Mouse (Mus musculus) hindbrain, embryonic 13.5 days (tissue): Measurements from ENCODE around the gene Ankrd39. TPM values are rescaled to one million over a fixed set of nuclear protein-coding genes. Genes with fewer than 3 reads are reported as not detected.

ENCODE experiments used
- ATAC-seq: fragments of 200-750 bp; cut with Nextera tagmentation; 2 replicates; pipeline ENCODE4 v1.8.0; 2017; ENCODE audit warnings: moderate TSS enrichment; ENCODE audit not compliant: low FRiP score
- H3K27ac ChIP-seq: fragments of 300-500 bp; sonication (generic); 2 replicates; pipeline ENCODE4 v1.5.1; 2015; ENCODE audit warnings: inconsistent platforms, mild to moderate bottlenecking, moderate library complexity
- H3K27me3 ChIP-seq: fragments of 300-500 bp; sonication (generic); 2 replicates; pipeline ENCODE4 v1.6.1; 2015; ENCODE audit warnings: mild to moderate bottlenecking, inconsistent platforms
- H3K36me3 ChIP-seq: fragments of 300-500 bp; sonication (generic); 2 replicates; pipeline ENCODE4 v1.6.1; 2015; ENCODE audit warnings: mild to moderate bottlenecking, inconsistent platforms
- H3K4me1 ChIP-seq: fragments of 300-500 bp; sonication (generic); replicated peaks from 2 replicates; pipeline ENCODE4 v1.6.1; 2015; ENCODE audit warnings: inconsistent platforms
- H3K4me2 ChIP-seq: fragments of 300-500 bp; sonication (generic); 2 replicates; pipeline ENCODE4 v1.6.1; 2015; ENCODE audit warnings: inconsistent platforms, mild to moderate bottlenecking, moderate library complexity
- H3K4me3 ChIP-seq: fragments of 300-500 bp; sonication (generic); 2 replicates; pipeline ENCODE4 v1.5.1; 2015; ENCODE audit warnings: mild to moderate bottlenecking, inconsistent platforms
- H3K9ac ChIP-seq: fragments of 300-500 bp; sonication (generic); 2 replicates; pipeline ENCODE4 v1.6.1; 2015; ENCODE audit warnings: mild to moderate bottlenecking, inconsistent platforms
- H3K9me3 ChIP-seq: fragments of 300-500 bp; sonication (generic); 2 replicates; pipeline ENCODE4 v1.6.1; 2016; ENCODE audit warnings: inconsistent platforms
- WGBS: fragments of 180-500 bp; shearing (Covaris S2); methylation state at CpG from one replicate; pipeline ENCODE4 v1.1.7; 2015; 5-methylcytosine and 5-hydroxymethylcytosine counted together
- polyA plus RNA-seq: library from polyadenylated mRNA; unstranded; fragments of >200 nt; fragmentation: Nextera tagmentation; extraction: Ambion mirVana; gene quantifications from 2 replicates; pipeline ENCODE4 v1.2.1, GENCODE M21; 2015

The Ankrd39 gene
- polyA plus RNA-seq, 1 experiment from 2014 or later: 22.4 TPM

DNA sequence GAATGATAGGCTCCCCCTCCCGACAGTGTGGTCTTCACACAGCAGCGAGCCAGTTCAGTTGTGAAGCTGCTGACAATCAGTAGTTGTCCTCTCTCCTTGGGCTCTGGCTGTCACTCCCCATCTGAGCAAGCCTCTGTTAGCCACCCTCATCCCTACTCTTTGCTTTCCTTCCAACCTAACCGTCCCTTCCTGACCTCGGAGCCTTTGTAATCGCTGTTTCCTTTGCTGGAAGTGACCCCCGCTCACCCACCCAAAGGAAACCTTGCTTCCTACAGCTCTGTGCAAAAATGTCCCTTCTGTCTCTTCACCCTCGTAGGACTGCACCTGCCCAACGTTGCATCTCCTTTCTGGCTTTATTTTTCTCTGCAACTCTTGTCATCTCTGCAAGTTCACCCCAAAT lies 35.0 kb upstream of the Ankrd39 start:
- ATAC-seq: no peak
- no peak overlapping the region for H3K4me2 ChIP-seq
- WGBS: 71% methylated on average over 8 of the region's 8 CpGs
- no peak overlapping the region for H3K9ac ChIP-seq
- no peaks in the 10 kb centered on the region for H3K36me3 ChIP-seq
- H3K4me1 ChIP-seq: peaks cover 22% of the 10 kb centered on the region
- no peaks in the 10 kb centered on the region for H3K9me3 ChIP-seq
- H3K4me3 ChIP-seq: no peak overlapping the region
- peaks cover 55% of the 10 kb centered on the region for H3K27me3 ChIP-seq
- no peak overlapping the region for H3K27ac ChIP-seq

DNA sequence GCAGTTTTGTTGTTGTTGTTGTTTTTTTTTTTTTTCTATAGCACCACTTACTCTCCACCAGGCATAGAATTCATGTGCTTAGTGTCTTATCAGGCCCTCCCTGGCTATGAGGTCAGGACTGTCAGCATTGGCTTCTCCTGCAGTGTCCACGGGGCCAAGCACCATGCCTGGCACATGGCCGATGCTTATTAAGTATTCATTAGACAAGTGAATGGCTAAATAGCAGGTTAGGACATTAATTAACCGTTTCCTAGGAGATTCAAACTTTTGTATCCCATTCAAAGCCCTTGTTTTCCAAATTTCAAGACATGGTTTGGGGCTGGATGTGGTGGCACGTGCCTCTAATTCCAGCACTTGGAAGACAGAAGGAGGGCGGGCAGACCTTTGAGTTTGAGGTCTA lies 34.0 kb upstream of the Ankrd39 start:
- Histone ChIP-seq H3K9me3 (no peaks in the 10 kb centered on the region), H3K27me3 (peaks cover 58% of the 10 kb centered on the region), H3K9ac (0 out of 2 replicates have a peak overlapping the region, but pooled peaks have one; percentile 65), H3K4me3 (no peak overlapping the region), H3K27ac (peak overlapping the region; percentile 92), H3K4me1 (peaks cover 22% of the 10 kb centered on the region), H3K36me3 (no peaks in the 10 kb centered on the region), H3K4me2 (no peak overlapping the region)
- WGBS: 45% methylated on average over 5 of the region's 5 CpGs
- no peak for ATAC-seq

DNA sequence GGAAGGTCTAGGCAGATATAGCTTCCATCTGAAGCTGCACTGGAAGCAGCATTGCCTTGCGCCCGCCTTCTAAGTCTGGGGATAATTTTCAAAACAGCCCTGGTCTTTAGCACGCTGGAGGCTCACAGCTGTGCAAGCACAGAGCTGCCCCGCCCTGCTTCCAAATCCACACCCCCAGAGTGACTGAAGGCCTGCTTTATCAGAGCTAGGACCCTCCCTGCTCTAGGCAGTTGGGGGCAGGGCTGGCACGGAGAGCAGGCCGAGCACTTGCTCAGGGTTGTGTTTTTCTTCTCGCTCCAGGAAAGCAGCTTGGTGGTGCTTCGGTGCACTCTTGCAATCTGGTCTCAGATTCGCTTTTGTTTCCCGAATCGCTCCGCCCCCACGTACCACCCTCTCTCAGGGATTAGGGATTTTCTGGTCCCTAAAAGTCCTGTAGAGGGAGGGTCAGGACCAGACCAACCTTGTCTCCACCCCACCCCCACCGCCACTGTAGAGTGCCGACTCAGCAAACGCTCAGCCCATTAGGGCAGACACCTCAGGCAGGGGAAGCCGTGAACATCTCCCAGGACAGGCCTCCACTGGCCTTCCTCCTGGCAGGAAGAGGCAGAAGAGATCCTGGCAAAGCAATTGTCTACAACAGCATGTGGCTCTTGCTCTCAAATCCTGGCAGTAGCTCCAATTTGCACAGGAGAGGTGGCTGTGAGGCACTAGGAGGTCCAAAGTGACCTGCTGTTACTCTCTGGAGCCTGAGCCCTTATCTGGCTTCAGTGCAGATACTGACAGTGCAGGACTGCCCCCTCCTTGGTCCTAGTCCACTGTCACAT lies 33.4 kb upstream of the Ankrd39 start:
- 3% methylated on average over 17 of the region's 17 CpGs for WGBS
- Histone ChIP-seq H3K36me3 (no peaks in the 10 kb centered on the region), H3K4me3 (0 out of 2 replicates have a peak overlapping the region, but pooled peaks have one; percentile 2), H3K4me2 (peak overlapping the region; percentile 39), H3K9ac (peak overlapping the region; percentile 65), H3K27ac (peak overlapping the region; percentile 92), H3K9me3 (no peaks in the 10 kb centered on the region), H3K27me3 (peaks cover 52% of the 10 kb centered on the region), H3K4me1 (peaks cover 22% of the 10 kb centered on the region)
- peak; percentile 87 for ATAC-seq

DNA sequence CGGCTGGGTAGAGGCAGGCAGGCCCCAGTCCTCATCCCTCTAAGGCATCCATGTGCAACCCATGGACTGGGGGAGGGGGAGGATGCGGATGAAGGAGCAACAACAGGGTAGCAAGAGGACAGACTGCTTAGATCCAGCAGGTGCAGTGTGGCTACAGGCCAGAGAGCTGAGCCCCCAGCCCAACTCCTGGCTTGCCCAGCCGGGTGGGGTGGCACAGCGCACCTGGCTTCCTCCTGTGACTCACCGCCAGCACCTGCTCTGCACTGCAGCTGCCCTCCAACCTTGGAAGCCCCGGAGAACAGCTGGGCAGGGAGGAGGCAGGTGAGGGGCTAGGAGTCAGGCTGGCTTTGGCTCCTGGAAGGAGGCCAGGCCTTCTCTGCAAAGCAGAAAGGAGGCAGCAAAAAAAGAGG lies 32.7 kb upstream of the Ankrd39 start:
- 24% methylated on average over 6 of the region's 6 CpGs for WGBS

DNA sequence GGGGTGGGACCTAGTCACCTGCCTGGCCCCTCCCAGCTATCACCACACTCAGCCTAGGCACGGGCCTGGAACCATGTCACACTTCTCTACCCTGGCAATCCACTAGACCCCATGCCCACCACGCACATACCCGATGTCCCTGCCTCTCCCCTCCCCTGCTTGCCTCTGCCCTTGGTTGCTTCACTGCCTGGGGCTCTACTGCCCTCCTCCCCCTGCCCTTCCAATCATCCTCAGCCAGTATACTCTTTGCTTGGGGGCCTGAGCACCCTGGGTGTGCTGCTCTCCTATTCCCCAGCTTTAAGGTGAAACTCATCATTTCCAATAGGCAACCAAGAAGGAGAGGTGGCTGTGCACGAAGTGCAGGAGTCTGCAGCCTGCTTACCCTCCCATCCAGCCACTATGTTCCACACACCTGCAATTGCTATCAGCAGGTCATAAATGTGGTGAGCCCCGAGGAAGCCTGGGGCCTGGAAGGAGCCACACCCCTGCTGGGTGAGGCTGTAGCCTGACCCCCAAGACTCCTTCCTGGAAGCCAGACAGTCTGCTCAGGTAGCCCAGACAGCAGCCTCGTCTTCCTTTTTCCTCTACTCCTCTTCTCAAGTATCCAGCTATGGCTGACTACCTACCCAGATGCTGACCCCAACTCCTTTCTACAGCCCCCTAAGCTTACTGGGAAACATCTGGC lies 29.9 kb upstream of the Ankrd39 start:
- no peak for ATAC-seq
- Histone ChIP-seq H3K9me3 (no peaks in the 10 kb centered on the region), H3K27me3 (peaks cover 29% of the 10 kb centered on the region), H3K9ac (no peak overlapping the region), H3K4me1 (peaks cover 33% of the 10 kb centered on the region), H3K4me2 (no peak overlapping the region), H3K4me3 (no peak overlapping the region), H3K27ac (no peak overlapping the region), H3K36me3 (no peaks in the 10 kb centered on the region)
- 72% methylated on average over 6 of the region's 6 CpGs for WGBS

More for the DNA sequence above, 32.7 kb upstream of the Ankrd39 start:
- Histone ChIP-seq H3K36me3 (no peaks in the 10 kb centered on the region), H3K4me2 (peak overlapping the region; percentile 39), H3K9me3 (no peaks in the 10 kb centered on the region), H3K9ac (peak overlapping the region; percentile 65), H3K27me3 (peaks cover 48% of the 10 kb centered on the region), H3K4me1 (peaks cover 22% of the 10 kb centered on the region), H3K27ac (peak overlapping the region; percentile 92), H3K4me3 (no peak overlapping the region)
- peak; percentile 65 for ATAC-seq

DNA sequence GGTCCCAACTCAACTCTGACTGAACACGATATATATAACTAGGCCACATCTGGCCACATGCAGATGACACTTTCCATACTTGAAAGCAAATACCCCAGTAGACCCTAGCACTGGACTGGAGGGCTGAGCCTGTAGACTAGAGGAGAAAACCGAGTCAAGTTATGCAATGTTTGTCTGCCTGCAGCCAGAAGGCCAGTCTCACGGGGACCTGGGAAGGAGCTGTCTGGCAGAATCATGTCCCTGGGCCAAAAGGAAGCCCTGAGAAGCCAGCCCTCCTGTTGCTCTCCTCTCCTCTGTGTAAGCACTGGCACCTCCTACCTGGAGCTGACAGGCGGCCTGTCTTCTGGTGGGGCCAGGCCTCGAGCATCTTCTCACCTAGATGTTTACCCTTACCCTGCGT lies 28.1 kb upstream of the Ankrd39 start:
- peaks cover 30% of the 10 kb centered on the region for H3K27me3 ChIP-seq
- H3K4me2 ChIP-seq: no peak overlapping the region
- H3K9ac ChIP-seq: no peak overlapping the region
- no peak overlapping the region for H3K4me3 ChIP-seq
- 75% methylated on average over 6 of the region's 6 CpGs for WGBS
- H3K36me3 ChIP-seq: no peaks in the 10 kb centered on the region
- no peak overlapping the region for H3K27ac ChIP-seq
- no peaks in the 10 kb centered on the region for H3K9me3 ChIP-seq
- peaks cover 21% of the 10 kb centered on the region for H3K4me1 ChIP-seq
- ATAC-seq: no peak

DNA sequence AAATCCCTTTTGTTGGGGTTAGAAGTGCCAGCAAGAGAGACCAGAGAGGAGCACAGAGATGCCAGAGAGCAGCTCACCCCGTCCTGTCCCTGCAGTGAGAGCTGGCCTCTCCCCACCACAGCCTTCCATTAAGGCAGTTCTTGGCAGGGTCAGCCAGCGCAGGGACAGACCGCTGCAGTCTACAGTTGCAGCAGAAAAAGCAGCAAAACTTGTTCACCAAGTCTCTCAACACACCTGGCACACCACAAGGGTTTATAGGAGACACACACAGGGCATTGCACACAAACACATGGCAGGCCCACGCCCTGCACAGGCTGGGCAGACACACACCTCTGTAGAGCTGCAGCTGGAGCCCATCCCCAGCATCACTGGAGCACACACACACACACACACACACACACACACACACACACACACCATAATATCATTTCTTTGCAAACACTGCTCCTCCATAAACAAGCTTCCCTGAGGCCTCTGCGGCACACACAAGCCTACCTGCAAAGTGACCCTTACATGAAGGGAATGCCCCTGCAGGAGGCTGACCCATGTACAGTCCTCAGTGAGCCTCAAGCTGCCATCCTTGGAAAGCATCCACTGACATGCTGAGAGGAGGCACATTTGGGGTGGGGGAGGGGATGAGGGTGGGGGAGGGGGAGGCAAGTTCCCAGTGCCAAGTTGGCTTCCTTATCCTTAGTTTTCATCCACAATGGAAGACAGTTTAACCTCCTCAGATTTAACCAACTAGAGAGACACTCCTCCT lies 27.1 kb upstream of the Ankrd39 start:
- ATAC-seq: no peak
- H3K27ac ChIP-seq: peak overlapping the region; percentile 12; the same call in 1 of the 2 replicates
- H3K9ac ChIP-seq: no peak overlapping the region; the same call in 1 of the 2 replicates
- H3K4me2 ChIP-seq: no peak overlapping the region
- peaks cover 15% of the 10 kb centered on the region for H3K4me1 ChIP-seq
- H3K4me3 ChIP-seq: no peak overlapping the region
- H3K36me3 ChIP-seq: no peaks in the 10 kb centered on the region
- H3K27me3 ChIP-seq: peaks cover 34% of the 10 kb centered on the region
- H3K9me3 ChIP-seq: no peaks in the 10 kb centered on the region
- 75% methylated on average over 5 of the region's 5 CpGs for WGBS

DNA sequence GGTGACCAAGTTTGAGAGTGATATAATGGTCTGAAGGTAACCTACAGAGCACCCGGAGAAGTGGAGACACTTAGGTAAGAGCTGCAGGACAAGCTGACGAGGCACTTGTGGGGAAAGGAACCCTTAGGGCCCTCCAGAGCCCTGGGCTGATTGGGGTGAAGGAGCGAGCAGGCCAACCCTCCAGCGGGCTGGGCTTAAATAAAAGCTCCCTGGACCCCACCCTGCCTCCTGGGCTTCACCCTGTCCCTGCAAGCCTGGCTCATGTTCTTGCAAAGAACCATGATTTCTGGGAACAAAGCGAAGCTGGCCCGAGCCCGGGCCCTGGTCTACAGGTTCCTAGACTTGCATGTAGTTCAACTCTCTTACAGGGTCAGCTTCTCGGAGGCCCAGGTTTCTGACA lies 26.3 kb upstream of the Ankrd39 start:
- Histone ChIP-seq H3K9ac (no peak overlapping the region), H3K36me3 (no peaks in the 10 kb centered on the region), H3K27ac (no peak overlapping the region), H3K27me3 (peaks cover 34% of the 10 kb centered on the region), H3K9me3 (no peaks in the 10 kb centered on the region), H3K4me1 (peaks cover 15% of the 10 kb centered on the region), H3K4me3 (no peak overlapping the region), H3K4me2 (no peak overlapping the region)
- WGBS: 87% methylated on average over 8 of the region's 8 CpGs
- no peak for ATAC-seq

DNA sequence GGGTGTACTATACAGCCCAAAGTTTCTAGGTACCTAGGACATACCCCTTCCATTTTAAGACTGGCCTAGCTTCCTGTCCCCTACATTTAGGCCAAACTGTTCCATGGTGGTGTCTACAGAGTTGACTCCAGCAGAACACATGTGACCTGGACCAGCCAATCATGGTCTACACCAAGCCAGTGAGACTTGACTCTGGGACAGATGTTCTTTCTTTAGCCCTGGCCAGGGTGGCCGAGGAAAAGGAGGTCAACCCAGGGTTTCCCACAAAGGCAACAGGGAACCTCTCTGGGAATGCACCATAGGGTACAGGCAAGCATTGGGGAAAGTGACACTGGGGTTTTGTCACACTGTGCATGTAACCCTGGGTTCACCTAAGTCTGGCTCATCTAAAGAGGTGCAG lies 25.5 kb upstream of the Ankrd39 start:
- H3K4me1 ChIP-seq: peaks cover 15% of the 10 kb centered on the region
- no peak overlapping the region for H3K27ac ChIP-seq
- H3K36me3 ChIP-seq: no peaks in the 10 kb centered on the region
- ATAC-seq: no peak
- WGBS: 73% methylated on average over 1 of the region's 1 CpGs
- no peak overlapping the region for H3K9ac ChIP-seq
- H3K27me3 ChIP-seq: peaks cover 26% of the 10 kb centered on the region
- H3K4me2 ChIP-seq: no peak overlapping the region
- H3K4me3 ChIP-seq: no peak overlapping the region
- H3K9me3 ChIP-seq: no peaks in the 10 kb centered on the region

DNA sequence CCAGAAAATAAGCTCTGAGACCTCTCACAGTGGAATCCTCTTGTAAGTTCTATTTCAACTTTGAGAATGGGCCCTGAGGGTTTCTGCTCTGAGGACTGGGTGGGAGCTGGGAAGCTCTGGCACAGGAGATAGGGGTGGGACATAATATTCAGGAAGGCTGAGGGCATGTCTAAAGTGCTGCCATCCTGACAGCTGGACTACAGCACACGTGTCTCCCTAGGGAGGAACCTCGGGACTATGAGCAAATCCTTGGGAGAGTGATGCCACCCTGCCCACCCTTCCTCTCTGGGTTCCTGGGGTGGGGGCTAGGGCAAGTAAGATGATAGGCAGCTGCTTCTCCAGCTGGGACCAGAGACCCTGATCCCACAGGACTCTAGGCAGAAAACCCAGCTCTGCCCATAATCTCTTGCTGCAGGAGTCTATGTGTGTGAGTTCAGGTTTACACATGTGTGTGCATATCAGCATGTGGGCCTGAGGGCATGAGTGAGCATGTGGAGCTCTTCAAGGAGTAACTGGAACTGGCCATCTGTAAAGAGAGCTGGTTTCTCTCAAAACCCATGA lies 25.0 kb upstream of the Ankrd39 start:
- Histone ChIP-seq H3K9me3 (no peaks in the 10 kb centered on the region), H3K4me2 (no peak overlapping the region), H3K4me3 (no peak overlapping the region), H3K9ac (no peak overlapping the region), H3K36me3 (no peaks in the 10 kb centered on the region), H3K27me3 (peaks cover 21% of the 10 kb centered on the region; the same call in 1 of the 2 replicates), H3K4me1 (peaks cover 15% of the 10 kb centered on the region), H3K27ac (no peak overlapping the region)
- ATAC-seq: no peak
- 74% methylated on average over 2 of the region's 2 CpGs for WGBS

DNA sequence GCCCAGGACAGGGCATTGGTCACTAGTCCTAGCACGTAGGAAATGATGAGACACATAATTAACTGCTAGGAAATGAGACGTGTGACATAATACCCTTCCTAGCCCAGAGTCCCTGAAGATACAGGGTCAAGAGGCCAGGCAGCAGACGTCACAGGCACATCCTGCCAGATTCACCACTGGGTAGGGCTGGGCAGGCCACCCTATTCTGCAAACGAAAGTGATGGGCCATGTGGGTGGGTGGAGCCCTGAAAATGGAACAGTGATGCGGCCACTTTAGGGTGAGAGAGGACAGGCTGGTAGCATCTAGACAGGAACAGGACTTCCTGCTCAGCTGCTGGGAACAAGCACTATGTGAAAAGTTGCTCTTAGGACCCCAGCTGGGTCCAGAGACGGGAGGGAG lies 24.4 kb upstream of the Ankrd39 start:
- Histone ChIP-seq H3K9ac (no peak overlapping the region), H3K36me3 (no peaks in the 10 kb centered on the region), H3K27ac (no peak overlapping the region), H3K9me3 (no peaks in the 10 kb centered on the region), H3K4me1 (peaks cover 15% of the 10 kb centered on the region), H3K27me3 (peaks cover 15% of the 10 kb centered on the region; the same call in 1 of the 2 replicates), H3K4me3 (no peak overlapping the region), H3K4me2 (no peak overlapping the region)
- no peak for ATAC-seq
- WGBS: 47% methylated on average over 6 of the region's 6 CpGs

DNA sequence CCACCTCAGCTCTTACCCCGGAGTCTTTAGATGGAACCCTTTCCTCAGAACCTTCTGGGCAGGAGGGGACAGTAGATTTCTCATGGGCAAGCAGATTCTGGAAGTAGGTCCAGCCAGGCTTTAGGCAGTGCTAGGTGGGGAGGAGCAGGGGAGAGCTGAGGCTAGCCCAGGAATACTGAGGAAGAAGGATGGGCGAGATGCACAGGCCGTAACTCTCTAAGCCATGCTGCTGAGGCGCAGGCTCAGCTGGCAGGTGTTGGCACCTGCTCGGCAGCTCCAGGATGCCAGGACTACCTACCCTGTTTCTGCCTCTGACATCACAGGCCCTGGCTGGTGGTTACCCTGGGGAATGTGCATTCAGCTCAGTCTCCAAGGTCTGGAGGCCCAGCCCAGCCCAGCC lies 23.1 kb upstream of the Ankrd39 start:
- H3K27me3 ChIP-seq: 0 out of 2 replicates have a peak, but pooled peaks cover 11% of the 10 kb centered on the region
- H3K4me1 ChIP-seq: peaks cover 15% of the 10 kb centered on the region
- H3K36me3 ChIP-seq: no peaks in the 10 kb centered on the region
- WGBS: 88% methylated on average over 5 of the region's 5 CpGs
- H3K4me2 ChIP-seq: no peak overlapping the region
- H3K27ac ChIP-seq: no peak overlapping the region
- no peaks in the 10 kb centered on the region for H3K9me3 ChIP-seq
- H3K9ac ChIP-seq: no peak overlapping the region; the same call in 1 of the 2 replicates
- no peak overlapping the region for H3K4me3 ChIP-seq
- ATAC-seq: no peak
